Mouse (Mus musculus): ENCODE data around the gene Tctex1d1. TPM values are rescaled to one million over a fixed set of nuclear protein-coding genes. Genes with fewer than 3 reads are reported as not detected.

Tctex1d1 gene
- polyA plus RNA-seq (2014; fragmentation: Nextera tagmentation; extraction: Ambion mirVana): 0.47 and 0.67 TPM in 2 replicates

- WGBS: 2% methylated on average over 13 of the region's 13 CpGs
- Histone ChIP-seq H3K4me2 (ENCODE audit: low read length) (peak within 1 kb of the TSS; percentile 53), H3K4me3 (ENCODE audit: low read depth, low read length) (peak within 1 kb of the TSS; percentile 20; the same call in 1 of the 2 replicates), H3K36me3 (ENCODE audit: control insufficient read depth, insufficient read depth, low read length) (no peaks in the 10 kb centered on the region), H3K4me1 (replicated peaks; ENCODE audit: control insufficient read depth, insufficient read depth, low read length) (peaks cover 3% of the 10 kb centered on the region; the same call in 1 of the 2 replicates), H3K27me3 (replicated peaks; ENCODE audit: control insufficient read depth, insufficient read depth, low read length) (peaks cover 6% of the 10 kb centered on the region; the same call in 1 of the 2 replicates), H3K9ac (ENCODE audit: low read length) (no peak within 1 kb of the TSS), H3K27ac (ENCODE audit: low read depth) (no peak within 1 kb of the TSS), H3K9me3 (ENCODE audit: control insufficient read depth, low read length) (no peaks in the 10 kb centered on the region)
- DNase-seq (ENCODE audit: low spot score): peak; percentile 69
- ATAC-seq (replicated peaks; ENCODE audit: low FRiP score, low TSS enrichment, low read depth): 0 out of 2 replicates have a peak, but pooled peaks have one; percentile 43
These were observed at the start of gene Tctex1d1 for GRCm38 (mm10) chr4:102978440-102978839. TSS of gene Tctex1d1 (plus strand) at chr4:102978606.

GRCm38 (mm10) chr4:102929491-102929890 is 48.9 kb upstream of the Tctex1d1 start:
- H3K27ac ChIP-seq (ENCODE audit: low read depth): no peak overlapping the region
- WGBS: 41% methylated on average over 3 of the region's 4 CpGs

GRCm38 (mm10) chr4:102930679-102931078 is 47.7 kb upstream of the Tctex1d1 start:
- ATAC-seq (replicated peaks; ENCODE audit: low FRiP score, low TSS enrichment, low read depth) (no peak), DNase-seq (ENCODE audit: low spot score) (no peak)
- Histone ChIP-seq H3K4me2 (ENCODE audit: low read length) (no peak overlapping the region), H3K36me3 (ENCODE audit: control insufficient read depth, insufficient read depth, low read length) (no peaks in the 10 kb centered on the region), H3K4me1 (replicated peaks; ENCODE audit: control insufficient read depth, insufficient read depth, low read length) (no peaks in the 10 kb centered on the region), H3K9ac (ENCODE audit: low read length) (no peak overlapping the region), H3K27me3 (replicated peaks; ENCODE audit: control insufficient read depth, insufficient read depth, low read length) (no peaks in the 10 kb centered on the region), H3K27ac (ENCODE audit: low read depth) (no peak overlapping the region), H3K9me3 (ENCODE audit: control insufficient read depth, low read length) (no peaks in the 10 kb centered on the region), H3K4me3 (ENCODE audit: low read depth, low read length) (no peak overlapping the region)
- WGBS: 79% methylated on average over 7 of the region's 7 CpGs

More at GRCm38 (mm10) chr4:102929491-102929890, 48.9 kb upstream of the Tctex1d1 start:
- DNase-seq (ENCODE audit: low spot score): no peak
- no peaks in the 10 kb centered on the region for H3K9me3 ChIP-seq (ENCODE audit: control insufficient read depth, low read length)
- no peak overlapping the region for H3K4me3 ChIP-seq (ENCODE audit: low read depth, low read length)
- H3K36me3 ChIP-seq (ENCODE audit: control insufficient read depth, insufficient read depth, low read length): no peaks in the 10 kb centered on the region
- no peaks in the 10 kb centered on the region for H3K4me1 ChIP-seq (replicated peaks; ENCODE audit: control insufficient read depth, insufficient read depth, low read length)
- ATAC-seq (replicated peaks; ENCODE audit: low FRiP score, low TSS enrichment, low read depth): no peak
- H3K27me3 ChIP-seq (replicated peaks; ENCODE audit: control insufficient read depth, insufficient read depth, low read length): no peaks in the 10 kb centered on the region
- H3K4me2 ChIP-seq (ENCODE audit: low read length): no peak overlapping the region
- H3K9ac ChIP-seq (ENCODE audit: low read length): no peak overlapping the region

- Histone ChIP-seq H3K36me3 (ENCODE audit: control insufficient read depth, insufficient read depth, low read length) (no peaks in the 10 kb centered on the region), H3K4me2 (ENCODE audit: low read length) (no peak overlapping the region), H3K9me3 (ENCODE audit: control insufficient read depth, low read length) (no peaks in the 10 kb centered on the region), H3K27ac (ENCODE audit: low read depth) (no peak overlapping the region), H3K9ac (ENCODE audit: low read length) (no peak overlapping the region), H3K4me1 (replicated peaks; ENCODE audit: control insufficient read depth, insufficient read depth, low read length) (no peaks in the 10 kb centered on the region), H3K27me3 (replicated peaks; ENCODE audit: control insufficient read depth, insufficient read depth, low read length) (no peaks in the 10 kb centered on the region), H3K4me3 (ENCODE audit: low read depth, low read length) (no peak overlapping the region)
- WGBS: 78% methylated on average over 3 of the region's 3 CpGs
- ATAC-seq (replicated peaks; ENCODE audit: low FRiP score, low TSS enrichment, low read depth): no peak
- DNase-seq (ENCODE audit: low spot score): no peak
These were observed 38.1 kb upstream of the Tctex1d1 start for GRCm38 (mm10) chr4:102940266-102940665.

GRCm38 (mm10) chr4:102940738-102941137 is 37.7 kb upstream of the Tctex1d1 start:
- ATAC-seq (replicated peaks; ENCODE audit: low FRiP score, low TSS enrichment, low read depth) (no peak), DNase-seq (ENCODE audit: low spot score) (no peak)
- no peak overlapping the region for H3K27ac ChIP-seq (ENCODE audit: low read depth)
- H3K9ac ChIP-seq (ENCODE audit: low read length): no peak overlapping the region
- 82% methylated on average over 4 of the region's 4 CpGs for WGBS
- H3K9me3 ChIP-seq (ENCODE audit: control insufficient read depth, low read length): no peaks in the 10 kb centered on the region
- H3K4me1 ChIP-seq (replicated peaks; ENCODE audit: control insufficient read depth, insufficient read depth, low read length): no peaks in the 10 kb centered on the region
- H3K4me3 ChIP-seq (ENCODE audit: low read depth, low read length): no peak overlapping the region
- H3K36me3 ChIP-seq (ENCODE audit: control insufficient read depth, insufficient read depth, low read length): no peaks in the 10 kb centered on the region
- no peak overlapping the region for H3K4me2 ChIP-seq (ENCODE audit: low read length)
- H3K27me3 ChIP-seq (replicated peaks; ENCODE audit: control insufficient read depth, insufficient read depth, low read length): no peaks in the 10 kb centered on the region

GRCm38 (mm10) chr4:102944325-102944724 is 34.1 kb upstream of the Tctex1d1 start:
- DNase-seq (ENCODE audit: low spot score): no peak
- H3K27me3 ChIP-seq (replicated peaks; ENCODE audit: control insufficient read depth, insufficient read depth, low read length): no peaks in the 10 kb centered on the region
- H3K4me1 ChIP-seq (replicated peaks; ENCODE audit: control insufficient read depth, insufficient read depth, low read length): no peaks in the 10 kb centered on the region
- no peak for ATAC-seq (replicated peaks; ENCODE audit: low FRiP score, low TSS enrichment, low read depth)
- H3K36me3 ChIP-seq (ENCODE audit: control insufficient read depth, insufficient read depth, low read length): no peaks in the 10 kb centered on the region
- no peak overlapping the region for H3K4me2 ChIP-seq (ENCODE audit: low read length)
- H3K4me3 ChIP-seq (ENCODE audit: low read depth, low read length): no peak overlapping the region
- H3K27ac ChIP-seq (ENCODE audit: low read depth): no peak overlapping the region
- 60% methylated on average over 6 of the region's 6 CpGs for WGBS
- no peaks in the 10 kb centered on the region for H3K9me3 ChIP-seq (ENCODE audit: control insufficient read depth, low read length)
- no peak overlapping the region for H3K9ac ChIP-seq (ENCODE audit: low read length)

- no peak for ATAC-seq (replicated peaks; ENCODE audit: low FRiP score, low TSS enrichment, low read depth)
- whole genome bisulfite sequencing: 75% methylated on average over 2 of the region's 2 CpGs
- Histone ChIP-seq H3K4me1 (replicated peaks; ENCODE audit: control insufficient read depth, insufficient read depth, low read length) (peaks cover 4% of the 10 kb centered on the region; the same call in 1 of the 2 replicates), H3K27ac (ENCODE audit: low read depth) (no peak overlapping the region), H3K4me3 (ENCODE audit: low read depth, low read length) (no peak overlapping the region), H3K27me3 (replicated peaks; ENCODE audit: control insufficient read depth, insufficient read depth, low read length) (no peaks in the 10 kb centered on the region), H3K36me3 (ENCODE audit: control insufficient read depth, insufficient read depth, low read length) (no peaks in the 10 kb centered on the region), H3K4me2 (ENCODE audit: low read length) (no peak overlapping the region), H3K9ac (ENCODE audit: low read length) (no peak overlapping the region), H3K9me3 (ENCODE audit: control insufficient read depth, low read length) (no peaks in the 10 kb centered on the region)
- DNase-seq (ENCODE audit: low spot score): no peak
These were observed 25.9 kb upstream of the Tctex1d1 start for GRCm38 (mm10) chr4:102952476-102952875.

GRCm38 (mm10) chr4:102955294-102955956 is 23.0 kb upstream of the Tctex1d1 start:
- DNase-seq (ENCODE audit: low spot score) (no peak), ATAC-seq (replicated peaks; ENCODE audit: low FRiP score, low TSS enrichment, low read depth) (no peak)
- Histone ChIP-seq H3K4me1 (replicated peaks; ENCODE audit: control insufficient read depth, insufficient read depth, low read length) (peaks cover 4% of the 10 kb centered on the region; the same call in 1 of the 2 replicates), H3K27ac (ENCODE audit: low read depth) (no peak overlapping the region), H3K4me3 (ENCODE audit: low read depth, low read length) (no peak overlapping the region), H3K9ac (ENCODE audit: low read length) (no peak overlapping the region), H3K27me3 (replicated peaks; ENCODE audit: control insufficient read depth, insufficient read depth, low read length) (no peaks in the 10 kb centered on the region), H3K4me2 (ENCODE audit: low read length) (no peak overlapping the region), H3K9me3 (ENCODE audit: control insufficient read depth, low read length) (no peaks in the 10 kb centered on the region), H3K36me3 (ENCODE audit: control insufficient read depth, insufficient read depth, low read length) (no peaks in the 10 kb centered on the region)
- WGBS: 67% methylated on average over 17 of the region's 17 CpGs

- Histone ChIP-seq H3K9me3 (ENCODE audit: control insufficient read depth, low read length) (no peaks in the 10 kb centered on the region), H3K27ac (ENCODE audit: low read depth) (no peak overlapping the region), H3K9ac (ENCODE audit: low read length) (no peak overlapping the region), H3K27me3 (replicated peaks; ENCODE audit: control insufficient read depth, insufficient read depth, low read length) (no peaks in the 10 kb centered on the region), H3K4me3 (ENCODE audit: low read depth, low read length) (no peak overlapping the region), H3K4me1 (replicated peaks; ENCODE audit: control insufficient read depth, insufficient read depth, low read length) (peaks cover 4% of the 10 kb centered on the region; the same call in 1 of the 2 replicates), H3K4me2 (ENCODE audit: low read length) (no peak overlapping the region), H3K36me3 (ENCODE audit: control insufficient read depth, insufficient read depth, low read length) (no peaks in the 10 kb centered on the region)
- 90% methylated on average over 5 of the region's 5 CpGs for WGBS
- ATAC-seq (replicated peaks; ENCODE audit: low FRiP score, low TSS enrichment, low read depth) (no peak), DNase-seq (ENCODE audit: low spot score) (no peak)
These were observed 19.0 kb upstream of the Tctex1d1 start for GRCm38 (mm10) chr4:102959409-102959808.
